21 mouse cellular contexts compared by ENCODE assay signal in the genomic region with DNA sequence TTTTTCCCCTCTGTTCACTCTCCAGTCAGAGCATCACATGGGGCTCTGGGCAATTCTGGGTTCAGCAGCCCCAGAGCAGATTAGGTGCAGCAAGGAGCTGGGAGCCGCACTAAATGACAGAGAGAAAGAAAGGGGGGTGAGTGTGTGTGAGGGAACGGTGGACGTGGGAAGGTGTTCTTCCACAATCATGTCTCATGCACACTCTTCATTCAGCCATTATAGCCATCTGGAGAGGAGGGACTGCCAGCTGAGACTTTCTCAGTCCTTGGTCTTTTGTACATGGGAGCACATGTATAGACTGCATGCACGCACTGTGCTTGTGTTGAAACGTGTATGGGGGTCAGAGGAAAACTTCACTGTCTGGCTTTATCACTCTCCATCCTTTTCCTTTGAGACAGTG.
"Had no signal": no experiment of that assay in that cellular context is flagged by ENCODE, and none has a peak within 500 bp of the region (broad histone marks: within the 10 kb centered on the region; RNA-seq: fewer than 3 reads in every experiment).

No protein-coding gene starts in this region.

- ATAC-seq: forebrain, embryonic 13.5 days; forebrain, embryonic 14.5 days; forebrain, embryonic 15.5 days; forebrain, embryonic 16.5 days; forebrain, postnatal 0 days had no signal

- DNase-seq: cerebellum, adult 8-10 months; cerebellum, adult 9-10 months; cerebellum, adult 9-11 months; cerebellum, postnatal 10 days; cerebellum, postnatal 14 days; cerebellum, postnatal 25 days; cerebellum, postnatal 36 days; embryo, embryonic 11 days; forebrain, postnatal 0 days; gastrocnemius, adult 2 months; gastrocnemius, postnatal 10 days; gastrocnemius, postnatal 14 days; gastrocnemius, postnatal 25 days; gastrocnemius, postnatal 36 days; heart, adult 11 months; heart, adult 18-20 months; heart, adult 2 months had no signal
